Mouse (Mus musculus): ENCODE measurements around the gene Rere.
A peak's percentile ranks its signal among the peaks of the same experiment; 100 is the strongest.

DNA sequence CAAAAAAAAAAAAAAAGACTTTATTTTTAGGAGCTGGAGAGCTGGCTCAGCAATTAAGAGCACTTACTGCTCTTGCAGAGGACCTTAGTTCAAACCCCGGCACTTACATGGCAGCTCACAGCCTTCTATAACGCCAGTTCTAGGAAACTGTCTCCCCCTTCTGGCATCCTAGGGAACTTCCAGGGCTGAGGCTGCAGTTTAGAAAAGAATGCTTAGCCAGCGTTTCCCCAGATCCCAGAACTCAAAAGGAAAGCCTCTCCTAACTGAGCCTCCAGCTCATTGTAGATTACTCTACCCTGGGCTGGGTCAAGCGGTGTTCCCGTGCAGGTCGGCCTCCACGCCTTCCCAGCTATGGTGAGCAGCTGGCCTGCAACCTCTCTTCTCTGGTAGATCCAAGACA is 16.5 kb upstream of the Rere start:
- no peak for TF ChIP-seq TCF12 (IDR thresholded peaks at IDR 0.05; ENCODE audit: low read depth, low read length)
- no peak for TF ChIP-seq MAX (IDR thresholded peaks at IDR 0.05; ENCODE audit: low read length)
- no peak for TF ChIP-seq SIN3A (IDR thresholded peaks at IDR 0.05; ENCODE audit: low read length)
- TF ChIP-seq CTCF (conservative IDR thresholded peaks at IDR 0.05 in 1 of 2, IDR thresholded peaks at IDR 0.05 in 1 of 2; ENCODE audit: low read depth in 2 of 2, low read length in 2 of 2) = peak; percentile 9 to 54; a peak in 1 of 4 replicates
- TF ChIP-seq ZNF384 (IDR thresholded peaks at IDR 0.05; ENCODE audit: low read depth, low read length) = no peak
- no peak for TF ChIP-seq POLR2A (IDR thresholded peaks at IDR 0.05; ENCODE audit: low read depth, low read length)
- no peak for TF ChIP-seq MYC (IDR thresholded peaks at IDR 0.05; ENCODE audit: low read depth, low read length)
- no peak for TF ChIP-seq E2F4 (IDR thresholded peaks at IDR 0.05; ENCODE audit: insufficient replicate concordance, low read depth, low read length)
- no peak for TF ChIP-seq EP300 (IDR thresholded peaks at IDR 0.05; ENCODE audit: low read length)
- no peak for TF ChIP-seq IRF4 (IDR thresholded peaks at IDR 0.05; ENCODE audit: low read depth, low read length)
- TF ChIP-seq ZC3H11A (IDR thresholded peaks at IDR 0.05; ENCODE audit: low read depth, low read length) = no peak
- no peak for TF ChIP-seq CHD2 (IDR thresholded peaks at IDR 0.05; ENCODE audit: low read length)

All from CH12.LX (cell line).